Mouse (Mus musculus) limb, embryonic 15.5 days (tissue): Measurements from ENCODE around the gene Rassf5. TPM values are rescaled to one million over a fixed set of nuclear protein-coding genes. Genes with fewer than 3 reads are reported as not detected.
"Not testable (repeated sequence)": the region's sequence is repeated elsewhere in the genome, so short reads cannot be mapped to it uniquely, and the experiment has no call there.

Experiments used
- ATAC-seq: fragments of 200-750 bp; cut with Nextera tagmentation; 2 replicates; pipeline ENCODE4 v1.8.0; 2017; ENCODE audit warnings: low read depth, moderate TSS enrichment; ENCODE audit not compliant: insufficient number of reproducible peaks, low FRiP score, low TSS enrichment
- H3K27ac ChIP-seq: fragments of 300-500 bp; sonication (generic); 2 replicates; pipeline ENCODE4 v1.5.1; 2015; ENCODE audit warnings: moderate library complexity, mild to moderate bottlenecking, inconsistent platforms
- H3K27me3 ChIP-seq: fragments of 300-500 bp; sonication (generic); 2 replicates; pipeline ENCODE4 v1.6.1; 2015; ENCODE audit warnings: inconsistent platforms
- H3K36me3 ChIP-seq: fragments of 300-500 bp; sonication (generic); 2 replicates; pipeline ENCODE4 v1.6.1; 2015; ENCODE audit warnings: inconsistent platforms
- H3K4me1 ChIP-seq: fragments of 300-500 bp; sonication (generic); 2 replicates; pipeline ENCODE4 v1.6.1; 2015; ENCODE audit warnings: inconsistent platforms
- H3K4me2 ChIP-seq: fragments of 300-500 bp; sonication (generic); 2 replicates; pipeline ENCODE4 v1.6.1; 2015; ENCODE audit warnings: mild to moderate bottlenecking, inconsistent platforms
- H3K4me3 ChIP-seq: fragments of 300-500 bp; sonication (generic); 2 replicates; pipeline ENCODE4 v1.5.1; 2015; ENCODE audit warnings: mild to moderate bottlenecking, inconsistent platforms
- H3K9ac ChIP-seq: fragments of 300-500 bp; sonication (generic); 2 replicates; pipeline ENCODE4 v1.6.1; 2015; ENCODE audit warnings: inconsistent platforms
- H3K9me3 ChIP-seq: fragments of 300-500 bp; sonication (generic); 2 replicates; pipeline ENCODE4 v1.6.1; 2016; ENCODE audit warnings: inconsistent platforms
- WGBS: fragments of 180-500 bp; shearing (Covaris S2); methylation state at CpG from one replicate; pipeline ENCODE4 v1.1.7; 2015; 5-methylcytosine and 5-hydroxymethylcytosine counted together
- polyA plus RNA-seq: library from polyadenylated mRNA; unstranded; fragments of >200 nt; fragmentation: Nextera tagmentation; extraction: Ambion mirVana; gene quantifications from 2 replicates; pipeline ENCODE4 v1.2.1, GENCODE M21; 2015

Gene Rassf5
- polyA plus RNA-seq, 1 experiment from 2014 or later, result 6.1 TPM

DNA sequence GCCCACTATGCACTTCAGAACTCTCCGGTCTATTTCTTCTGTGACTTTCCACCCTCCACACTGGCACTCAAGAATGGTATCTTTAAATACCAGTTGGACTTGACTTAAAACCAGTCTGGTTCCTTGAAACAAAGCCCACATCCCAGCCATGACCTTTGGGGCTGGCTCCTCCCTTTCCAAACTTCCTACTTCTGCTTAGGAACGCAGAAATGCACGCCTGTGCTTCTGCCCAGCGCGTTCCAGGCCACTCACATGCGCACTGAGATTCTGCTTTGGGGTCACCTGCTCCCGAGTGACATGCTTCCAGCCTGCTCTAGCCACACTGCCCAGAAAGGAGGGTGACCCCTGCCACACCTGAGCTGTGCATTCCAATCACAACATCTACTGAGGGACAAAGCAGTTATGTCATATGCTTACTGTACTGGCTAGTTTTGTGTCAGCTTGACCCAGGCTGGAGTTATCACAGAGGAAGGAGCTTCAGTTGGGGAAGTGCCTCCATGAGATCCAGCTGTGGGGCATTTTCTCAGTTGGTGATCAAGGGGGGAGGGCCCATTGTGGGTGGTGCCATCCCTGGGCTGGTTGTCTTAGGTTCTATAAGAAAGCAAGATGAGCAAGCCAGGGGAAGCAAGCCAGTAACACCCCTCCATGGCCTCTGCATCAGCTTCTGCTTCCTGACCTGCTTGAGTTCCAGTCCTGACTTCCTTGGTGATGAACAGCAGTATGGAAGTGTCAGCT is 7.6 kb upstream of the Rassf5 start:
- ATAC-seq, H3K4me3 ChIP-seq, H3K4me1 ChIP-seq, H3K9me3 ChIP-seq, H3K9ac ChIP-seq, H3K4me2 ChIP-seq, H3K27me3 ChIP-seq, H3K27ac ChIP-seq: not testable (repeated sequence)
- peaks cover 12% of the 10 kb centered on the region; the same call in 1 of the 2 replicates for H3K36me3 ChIP-seq
- 79% methylated on average over 7 of the region's 7 CpGs for WGBS

DNA sequence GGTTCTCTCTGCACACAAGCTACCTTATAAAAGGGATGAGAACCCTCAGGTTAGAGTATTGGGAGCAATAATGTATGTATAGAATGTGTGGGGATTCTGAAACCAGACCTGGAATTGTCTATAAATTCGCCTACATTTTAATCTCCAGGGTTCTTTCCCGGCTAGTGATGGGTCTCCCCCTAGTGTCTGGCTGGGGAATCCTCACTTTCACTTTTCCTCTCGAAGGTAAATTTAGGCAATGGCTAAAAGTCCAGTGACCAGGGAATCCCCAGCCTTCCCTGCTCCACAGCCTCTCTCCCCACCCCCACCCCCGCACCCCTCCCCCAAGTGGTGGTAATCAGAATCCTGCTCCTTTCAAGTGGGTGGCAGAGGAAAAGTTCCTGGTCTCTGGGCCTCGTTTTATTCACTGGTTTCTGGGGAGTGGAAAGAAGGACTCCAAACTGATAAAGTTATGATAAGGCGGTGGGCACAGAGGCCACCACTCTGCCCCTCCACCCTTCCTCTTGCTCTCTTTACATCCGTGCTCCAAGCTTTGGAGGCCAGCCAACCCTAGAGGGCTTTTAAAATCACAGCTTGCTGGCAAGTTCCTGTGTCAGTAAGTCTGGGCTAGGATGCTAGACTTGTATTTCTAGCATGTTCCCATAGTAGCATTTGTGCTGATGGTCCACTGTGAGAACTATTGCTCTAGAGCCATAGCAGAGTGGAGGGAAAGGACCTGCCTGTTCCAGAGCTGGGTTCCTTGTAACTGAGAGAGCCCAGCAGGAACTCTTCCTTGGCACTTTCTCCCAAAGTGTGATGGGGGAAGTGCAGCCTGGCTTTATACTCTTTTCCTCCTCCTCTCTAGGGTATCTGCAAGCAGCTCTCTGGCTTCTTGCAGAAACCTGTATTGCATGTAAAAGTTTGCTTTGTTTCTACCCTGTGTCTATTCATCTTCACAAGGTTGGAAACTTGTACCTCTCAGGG is 1.7 kb upstream of the Rassf5 start:
- 7% methylated on average over 7 of the region's 7 CpGs for WGBS
- Histone ChIP-seq H3K4me1 (peaks cover 31% of the 10 kb centered on the region), H3K4me3 (no peak overlapping the region), H3K27me3 (peaks cover 49% of the 10 kb centered on the region), H3K9me3 (no peaks in the 10 kb centered on the region), H3K4me2 (peak overlapping the region; percentile 34; the same call in 1 of the 2 replicates), H3K9ac (no peak overlapping the region), H3K36me3 (no peaks in the 10 kb centered on the region), H3K27ac (no peak overlapping the region)
- no peak for ATAC-seq

DNA sequence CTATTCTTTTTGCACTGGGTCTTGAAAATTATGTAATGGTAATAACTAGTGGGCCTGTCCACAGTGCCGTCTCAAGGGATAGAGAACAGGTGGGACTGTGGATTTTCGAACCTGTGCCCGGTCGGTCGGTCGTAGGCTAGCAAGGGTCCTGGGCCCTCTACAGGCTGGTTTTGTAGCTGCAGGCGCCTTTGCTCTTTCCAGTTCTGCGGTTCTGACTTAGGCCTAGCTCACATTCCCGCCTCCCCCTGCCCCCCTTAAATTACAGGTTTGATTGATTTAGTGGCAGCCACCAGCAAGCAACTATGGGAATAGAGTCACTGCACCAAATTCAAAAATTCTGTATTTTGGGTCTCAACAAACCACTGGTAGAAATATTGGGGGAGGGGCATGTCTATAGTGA is 868 bp upstream of the Rassf5 start:
- WGBS, result 7% methylated on average over 9 of the region's 9 CpGs
- ATAC-seq, result peak; percentile 4; the same call in 1 of the 2 replicates
- H3K27me3 ChIP-seq, result peaks cover 57% of the 10 kb centered on the region

DNA sequence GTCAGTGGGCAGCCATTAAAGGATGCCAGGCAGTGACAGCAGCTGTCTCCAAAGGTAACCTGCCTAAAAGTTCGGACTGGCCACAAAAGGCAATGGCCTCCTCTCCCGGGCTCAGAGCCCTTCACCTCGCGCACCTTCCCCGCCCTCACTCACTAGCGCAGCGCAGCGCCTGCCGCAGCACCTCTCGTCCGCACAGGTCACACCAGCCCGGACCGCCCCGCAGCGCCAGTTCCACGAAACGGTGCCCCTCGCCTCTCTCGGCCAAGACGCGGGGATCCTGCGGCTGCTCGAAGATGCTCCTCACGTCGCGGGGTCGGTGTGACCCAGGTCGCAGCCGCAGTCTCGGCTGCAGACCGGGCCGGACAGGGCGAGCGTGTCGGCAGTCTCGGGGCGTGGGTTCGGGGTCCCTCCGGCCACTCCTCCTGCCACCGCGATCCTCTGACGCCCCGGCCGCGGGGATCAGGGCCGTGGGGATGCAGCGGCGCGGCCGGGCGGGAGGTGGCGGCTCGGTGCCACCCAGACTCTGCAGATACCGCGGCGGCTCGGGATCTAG is 446 bp downstream of the Rassf5 start:
- Histone ChIP-seq H3K27me3 (peaks cover 70% of the 10 kb centered on the region), H3K4me1 (peaks cover 34% of the 10 kb centered on the region), H3K9me3 (no peaks in the 10 kb centered on the region), H3K9ac (peak overlapping the region; percentile 50), H3K27ac (no peak overlapping the region), H3K4me2 (peak overlapping the region; percentile 99), H3K36me3 (no peaks in the 10 kb centered on the region), H3K4me3 (peak overlapping the region; percentile 63)
- peak; percentile 23; the same call in 1 of the 2 replicates for ATAC-seq
- WGBS, result 1% methylated on average over 57 of the region's 57 CpGs

More for the DNA sequence above, 868 bp upstream of the Rassf5 start:
- peak overlapping the region; percentile 63 for H3K4me3 ChIP-seq
- H3K4me2 ChIP-seq, result peak overlapping the region; percentile 99
- no peak overlapping the region for H3K27ac ChIP-seq
- H3K4me1 ChIP-seq, result peaks cover 31% of the 10 kb centered on the region
- H3K9me3 ChIP-seq, result no peaks in the 10 kb centered on the region
- H3K36me3 ChIP-seq, result no peaks in the 10 kb centered on the region
- no peak overlapping the region for H3K9ac ChIP-seq

DNA sequence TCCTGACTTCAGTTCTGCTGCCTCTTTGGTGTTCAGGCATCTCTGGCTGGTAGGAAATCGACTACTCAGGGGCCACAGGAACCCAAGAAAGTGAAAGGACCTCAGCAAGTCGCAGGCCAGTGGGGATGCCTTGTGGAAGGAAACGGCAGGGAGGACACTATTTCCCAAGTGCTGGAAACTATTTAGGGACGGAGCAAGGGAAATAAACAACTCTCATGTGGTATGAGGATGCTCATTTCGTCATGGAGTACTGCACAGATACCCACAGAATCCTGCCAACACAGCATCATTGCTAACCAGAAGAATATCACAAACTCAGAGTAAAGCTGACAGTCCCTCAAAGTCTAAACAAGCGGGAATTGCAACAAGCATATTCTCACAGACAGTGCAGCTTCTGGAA is 2.1 kb downstream of the Rassf5 start:
- Histone ChIP-seq H3K4me2 (no peak overlapping the region), H3K4me3 (no peak overlapping the region)
- 56% methylated on average over 6 of the region's 6 CpGs for WGBS

DNA sequence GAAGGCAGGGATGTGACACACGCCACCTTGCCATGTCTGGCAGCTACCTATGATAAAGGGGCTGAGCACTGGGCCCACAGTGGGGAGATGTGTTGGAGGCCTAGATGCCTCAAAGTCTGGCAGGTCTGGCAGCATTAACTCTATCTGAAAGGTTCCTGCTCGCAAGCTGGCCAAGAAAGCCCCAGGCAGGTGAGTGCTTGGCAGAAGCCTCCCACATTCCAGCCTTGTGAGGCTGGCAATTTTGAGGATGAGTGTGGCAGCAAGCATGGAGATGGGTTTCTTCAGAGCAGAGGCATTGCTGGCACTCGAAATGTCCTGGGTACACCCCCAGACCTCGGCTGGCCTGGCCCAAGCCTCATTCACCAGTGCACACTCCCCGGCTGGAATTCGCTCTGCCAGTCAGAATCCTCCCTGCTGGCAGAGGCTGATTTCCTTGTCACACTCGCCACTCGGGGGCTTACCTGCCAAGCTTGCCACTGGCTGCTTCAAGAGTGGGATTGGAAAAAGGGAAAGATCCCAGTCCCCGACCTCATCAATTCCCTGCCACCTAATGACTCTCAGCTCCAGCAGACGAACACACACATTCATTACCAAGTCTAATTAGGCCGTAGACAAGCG is 5.4 kb downstream of the Rassf5 start:
- no peaks in the 10 kb centered on the region for H3K9me3 ChIP-seq
- H3K36me3 ChIP-seq, result no peaks in the 10 kb centered on the region
- no peak for ATAC-seq
- H3K4me2 ChIP-seq, result no peak overlapping the region
- H3K4me3 ChIP-seq, result no peak overlapping the region
- no peak overlapping the region for H3K27ac ChIP-seq
- peaks cover 38% of the 10 kb centered on the region for H3K4me1 ChIP-seq
- 57% methylated on average over 12 of the region's 12 CpGs for WGBS
- no peak overlapping the region for H3K9ac ChIP-seq
- peaks cover 55% of the 10 kb centered on the region for H3K27me3 ChIP-seq

More for the DNA sequence above, 2.1 kb downstream of the Rassf5 start:
- ATAC-seq, result no peak
- H3K4me1 ChIP-seq, result peaks cover 50% of the 10 kb centered on the region
- H3K9ac ChIP-seq, result no peak overlapping the region
- H3K9me3 ChIP-seq, result no peaks in the 10 kb centered on the region
- H3K36me3 ChIP-seq, result no peaks in the 10 kb centered on the region
- H3K27me3 ChIP-seq, result peaks cover 70% of the 10 kb centered on the region
- H3K27ac ChIP-seq, result no peak overlapping the region

DNA sequence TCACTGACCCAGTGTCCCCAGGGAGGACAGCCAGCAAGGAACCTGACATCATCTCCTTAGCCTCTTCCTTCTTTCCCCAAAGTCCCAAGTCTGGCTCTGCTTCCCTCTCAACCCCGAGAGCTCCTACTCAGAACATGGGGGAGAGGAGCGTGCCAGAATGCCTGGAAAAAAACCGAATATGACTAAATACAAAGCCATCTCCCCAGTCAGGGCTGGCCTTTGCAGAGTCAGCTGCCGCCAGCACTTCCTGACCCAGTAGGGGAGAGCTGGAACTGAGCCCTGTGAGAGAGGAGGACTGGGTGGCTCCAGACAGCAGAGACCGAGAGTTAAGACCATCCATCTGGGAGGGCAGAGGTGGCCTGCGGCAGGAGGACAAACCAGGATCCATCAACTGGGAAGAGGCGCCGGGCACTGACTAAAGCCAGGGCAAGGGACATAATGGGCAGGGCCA is 6.1 kb downstream of the Rassf5 start:
- H3K27me3 ChIP-seq, result peaks cover 48% of the 10 kb centered on the region
- no peak overlapping the region for H3K9ac ChIP-seq
- ATAC-seq, result no peak
- peaks cover 35% of the 10 kb centered on the region for H3K4me1 ChIP-seq
- H3K4me3 ChIP-seq, result no peak overlapping the region
- H3K27ac ChIP-seq, result no peak overlapping the region
- H3K9me3 ChIP-seq, result no peaks in the 10 kb centered on the region
- WGBS, result 47% methylated on average over 8 of the region's 8 CpGs
- no peaks in the 10 kb centered on the region for H3K36me3 ChIP-seq
- no peak overlapping the region for H3K4me2 ChIP-seq

DNA sequence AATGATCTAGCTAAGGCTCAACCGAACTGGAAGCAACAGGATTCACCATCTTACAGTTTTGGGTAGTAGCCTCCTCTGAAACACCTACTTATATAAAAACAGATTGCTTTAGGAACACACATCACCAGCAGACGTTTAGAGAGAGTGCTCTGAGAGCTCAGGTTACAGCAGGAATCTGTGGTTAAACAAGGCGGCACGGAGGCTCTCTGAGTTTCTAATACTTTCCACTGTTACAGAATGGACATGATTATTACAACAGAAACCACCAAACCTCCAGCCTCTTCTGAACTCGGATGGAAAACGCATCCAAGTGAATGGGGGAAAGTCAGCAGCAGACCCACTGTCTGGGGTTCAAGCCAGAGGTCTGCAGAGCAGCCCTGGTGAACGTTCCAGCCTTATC is 9.0 kb downstream of the Rassf5 start:
- peaks cover 19% of the 10 kb centered on the region for H3K27me3 ChIP-seq
- H3K4me2 ChIP-seq, result no peak overlapping the region
- peak; percentile 70; the same call in 1 of the 2 replicates for ATAC-seq
- no peak overlapping the region for H3K9ac ChIP-seq
- H3K36me3 ChIP-seq, result no peaks in the 10 kb centered on the region
- WGBS, result 25% methylated on average over 7 of the region's 7 CpGs
- H3K4me3 ChIP-seq, result no peak overlapping the region
- peak overlapping the region; percentile 62 for H3K27ac ChIP-seq
- H3K4me1 ChIP-seq, result peaks cover 32% of the 10 kb centered on the region
- no peaks in the 10 kb centered on the region for H3K9me3 ChIP-seq

DNA sequence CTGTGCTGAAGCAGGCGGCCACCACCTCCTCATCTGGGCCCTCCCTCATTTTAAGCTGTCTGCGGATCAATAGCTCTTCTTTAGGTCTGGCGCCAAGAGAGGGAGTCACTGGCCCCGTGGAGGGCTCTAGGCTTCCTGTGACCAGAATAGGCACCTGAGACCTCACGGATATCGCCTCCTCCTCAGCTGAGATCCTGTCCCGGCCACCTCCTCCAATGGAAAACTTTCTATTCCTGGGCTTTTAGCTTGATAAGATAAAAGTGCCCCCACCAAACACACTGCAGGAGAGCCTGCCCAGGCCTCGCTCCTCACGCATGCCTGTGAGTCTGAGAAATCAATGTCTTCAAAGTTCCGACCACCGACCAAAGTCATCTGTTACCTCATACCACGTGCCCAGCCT is 11.5 kb downstream of the Rassf5 start:
- Histone ChIP-seq H3K4me3 (no peak overlapping the region), H3K4me2 (no peak overlapping the region), H3K9me3 (no peaks in the 10 kb centered on the region), H3K9ac (no peak overlapping the region), H3K4me1 (peaks cover 18% of the 10 kb centered on the region), H3K27ac (no peak overlapping the region), H3K27me3 (no peaks in the 10 kb centered on the region), H3K36me3 (no peaks in the 10 kb centered on the region)
- no peak for ATAC-seq
- WGBS, result 60% methylated on average over 12 of the region's 12 CpGs

DNA sequence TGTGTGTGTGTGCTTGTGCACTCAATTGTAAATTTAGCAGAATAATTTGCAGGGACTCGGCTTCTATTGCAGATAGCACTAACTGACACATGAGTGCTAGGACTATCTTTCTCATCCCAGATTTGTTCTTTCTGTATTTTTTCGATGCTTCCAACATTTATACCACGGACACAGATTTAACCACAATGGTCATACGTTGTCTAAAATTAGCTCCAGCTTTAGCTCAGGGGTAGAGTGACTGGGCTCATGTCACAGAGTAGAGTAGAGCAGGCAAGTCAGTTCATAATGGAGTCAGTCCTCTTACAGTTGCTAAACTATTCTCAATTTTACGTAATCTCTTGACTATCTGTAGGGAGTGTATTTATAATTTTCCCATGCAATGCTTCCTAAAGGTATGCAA is 16.4 kb downstream of the Rassf5 start:
- no peak for ATAC-seq

DNA sequence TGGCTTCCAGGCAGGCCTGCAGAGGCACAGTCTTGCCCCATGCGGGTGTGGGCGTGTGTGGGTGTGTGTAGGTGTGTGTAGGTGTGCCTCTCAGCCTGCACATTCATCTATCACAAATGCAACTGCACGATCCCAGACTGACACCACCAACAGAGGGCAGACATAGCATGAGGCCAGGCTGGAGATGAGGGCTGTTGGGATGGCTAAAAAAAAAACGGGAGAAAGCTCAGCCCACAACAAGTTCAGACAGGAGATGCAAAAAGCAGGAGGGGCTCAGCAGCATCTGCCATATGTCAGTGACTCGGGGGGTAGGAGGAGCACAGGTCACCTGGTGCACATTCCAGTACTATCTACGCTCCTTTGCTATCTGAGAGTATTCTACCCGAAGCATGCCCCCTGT is 16.8 kb downstream of the Rassf5 start:
- no peaks in the 10 kb centered on the region for H3K9me3 ChIP-seq
- no peak overlapping the region for H3K4me3 ChIP-seq
- no peaks in the 10 kb centered on the region for H3K36me3 ChIP-seq
- H3K4me1 ChIP-seq, result peaks cover 1% of the 10 kb centered on the region; the same call in 1 of the 2 replicates
- ATAC-seq, result peak; percentile 35; the same call in 1 of the 2 replicates
- no peaks in the 10 kb centered on the region for H3K27me3 ChIP-seq
- WGBS, result 52% methylated on average over 7 of the region's 7 CpGs
- H3K4me2 ChIP-seq, result no peak overlapping the region
- no peak overlapping the region for H3K9ac ChIP-seq
- no peak overlapping the region for H3K27ac ChIP-seq

More for the DNA sequence above, 16.4 kb downstream of the Rassf5 start:
- H3K27ac ChIP-seq, result no peak overlapping the region
- no peak overlapping the region for H3K9ac ChIP-seq
- H3K4me2 ChIP-seq, result no peak overlapping the region
- WGBS, result 74% methylated on average over 5 of the region's 5 CpGs
- no peaks in the 10 kb centered on the region for H3K36me3 ChIP-seq
- H3K27me3 ChIP-seq, result no peaks in the 10 kb centered on the region
- H3K4me3 ChIP-seq, result no peak overlapping the region
- H3K9me3 ChIP-seq, result no peaks in the 10 kb centered on the region
- H3K4me1 ChIP-seq, result peaks cover 3% of the 10 kb centered on the region; the same call in 1 of the 2 replicates
